Mouse (Mus musculus): Measurements from ENCODE around the gene Prkce. TPM values are rescaled to one million over a fixed set of nuclear protein-coding genes. Genes with fewer than 3 reads are reported as not detected.

Prkce gene
- total RNA-seq, 2 experiments from 2014 or later, result 276 to 292 TPM

- no peak for DNase-seq (ENCODE audit: low spot score in 2 of 2)
- intact Hi-C loops (cut with DNase I), result no loop called here
Observed at GRCm38 (mm10) chr17:86479406-86479805, 311.8 kb downstream of the Prkce start.

GRCm38 (mm10) chr17:86482675-86483074 is 315.1 kb downstream of the Prkce start:
- intact Hi-C loops (cut with DNase I), result loop anchor here (5.0 kb wide), 1 partner anchor 425 kb away; no protein-coding TSS in a partner anchor
- DNase-seq (ENCODE audit: low spot score in 2 of 2), result no peak

- DNase-seq (ENCODE audit: low spot score in 2 of 2), result peak; percentile 58 to 77
- intact Hi-C loops (cut with DNase I), result loop anchor here (5.0 kb wide), 1 partner anchor 423 kb away; no protein-coding TSS in a partner anchor
Observed at GRCm38 (mm10) chr17:86484087-86484737, 316.6 kb downstream of the Prkce start.

- no peak for DNase-seq (ENCODE audit: low spot score in 2 of 2)
- intact Hi-C loops (cut with DNase I), result loop anchor here (5.0 kb wide), 1 partner anchor 266 kb away; the partner anchor contains the start of gene Epas1
Observed at GRCm38 (mm10) chr17:86486657-86487056, 319.1 kb downstream of the Prkce start.

GRCm38 (mm10) chr17:86487450-86487849 is 319.9 kb downstream of the Prkce start:
- intact Hi-C loops (cut with DNase I), result loop anchor here (5.0 kb wide), 1 partner anchor 265 kb away; the partner anchor contains the start of gene Epas1
- no peak for DNase-seq (ENCODE audit: low spot score in 2 of 2)

GRCm38 (mm10) chr17:86489827-86490226 is 322.2 kb downstream of the Prkce start:
- intact Hi-C loops (cut with DNase I), result loop anchor here (5.0 kb wide), 1 partner anchor 262 kb away; the partner anchor contains the start of gene Epas1
- no peak for DNase-seq (ENCODE audit: low spot score in 2 of 2)

- no peak for DNase-seq (ENCODE audit: low spot score in 2 of 2)
- intact Hi-C loops (cut with DNase I), result no loop called here
Observed at GRCm38 (mm10) chr17:86492376-86492775, 324.8 kb downstream of the Prkce start.

GRCm38 (mm10) chr17:86493891-86494420 is 326.4 kb downstream of the Prkce start:
- DNase-seq (ENCODE audit: low spot score in 2 of 2), result no peak
- intact Hi-C loops (cut with DNase I), result no loop called here

- intact Hi-C loops (cut with DNase I), result no loop called here
- no peak for DNase-seq (ENCODE audit: low spot score in 2 of 2)
Observed at GRCm38 (mm10) chr17:86494494-86494893, 326.9 kb downstream of the Prkce start.

- intact Hi-C loops (cut with DNase I), result loop anchor here (5.0 kb wide), 1 partner anchor 317 kb away; no protein-coding TSS in a partner anchor
- DNase-seq (ENCODE audit: low spot score in 2 of 2), result no peak
Observed at GRCm38 (mm10) chr17:86494895-86495294, 327.3 kb downstream of the Prkce start.

- intact Hi-C loops (cut with DNase I), result loop anchor here (1.0 to 5.0 kb wide), 2 partner anchors 316 to 410 kb away; no protein-coding TSS in a partner anchor
Observed at GRCm38 (mm10) chr17:86496123-86496771, 328.7 kb downstream of the Prkce start.

GRCm38 (mm10) chr17:86497302-86497701 is 329.7 kb downstream of the Prkce start:
- DNase-seq (ENCODE audit: low spot score in 2 of 2), result no peak
- intact Hi-C loops (cut with DNase I), result loop anchor here (5.0 kb wide), 1 partner anchor 315 kb away; no protein-coding TSS in a partner anchor

More at GRCm38 (mm10) chr17:86496123-86496771, 328.7 kb downstream of the Prkce start:
- DNase-seq (ENCODE audit: low spot score in 2 of 2), result peak; percentile 26 to 36

- no peak for DNase-seq (ENCODE audit: low spot score in 2 of 2)
- intact Hi-C loops (cut with DNase I), result loop anchor here (5.0 kb wide), 1 partner anchor 313 kb away; no protein-coding TSS in a partner anchor
Observed at GRCm38 (mm10) chr17:86499359-86500045, 331.9 kb downstream of the Prkce start.

- intact Hi-C loops (cut with DNase I), result no loop called here
- DNase-seq (ENCODE audit: low spot score in 2 of 2), result no peak
Observed at GRCm38 (mm10) chr17:86501393-86501792, 333.8 kb downstream of the Prkce start.

- DNase-seq (ENCODE audit: low spot score in 2 of 2), result no peak
- intact Hi-C loops (cut with DNase I), result no loop called here
Observed at GRCm38 (mm10) chr17:86503208-86503897, 335.8 kb downstream of the Prkce start.

GRCm38 (mm10) chr17:86505183-86505631 is 337.6 kb downstream of the Prkce start, which contains the start of gene Gm10309:
Gm10309 (minus strand) TSS chr17:86505232.
- peak; percentile 35 to 42 for DNase-seq (ENCODE audit: low spot score in 2 of 2)
- intact Hi-C loops (cut with DNase I), result no loop called here

GRCm38 (mm10) chr17:86506881-86507280 is 339.3 kb downstream of the Prkce start:
- DNase-seq (ENCODE audit: low spot score in 2 of 2), result no peak
- intact Hi-C loops (cut with DNase I), result no loop called here

GRCm38 (mm10) chr17:86507342-86508211 is 340.0 kb downstream of the Prkce start:
- no peak for DNase-seq (ENCODE audit: low spot score in 2 of 2)
- intact Hi-C loops (cut with DNase I), result no loop called here

Data from left cerebral cortex, postnatal 36 days (tissue).